Mouse (Mus musculus) v-Abl transformed pro-B cells (cell line): ENCODE measurements around the gene 2900026A02Rik.

ENCODE experiments used
- in situ Hi-C, 2 experiments: fragments of 400-800 bp; cut with MboI; formaldehyde crosslinking; loops; one replicate each; pipeline ENCODE4 v1.15.1; 2025; ENCODE audit not compliant: unreplicated experiment in 2 of 2

2900026A02Rik gene

DNA sequence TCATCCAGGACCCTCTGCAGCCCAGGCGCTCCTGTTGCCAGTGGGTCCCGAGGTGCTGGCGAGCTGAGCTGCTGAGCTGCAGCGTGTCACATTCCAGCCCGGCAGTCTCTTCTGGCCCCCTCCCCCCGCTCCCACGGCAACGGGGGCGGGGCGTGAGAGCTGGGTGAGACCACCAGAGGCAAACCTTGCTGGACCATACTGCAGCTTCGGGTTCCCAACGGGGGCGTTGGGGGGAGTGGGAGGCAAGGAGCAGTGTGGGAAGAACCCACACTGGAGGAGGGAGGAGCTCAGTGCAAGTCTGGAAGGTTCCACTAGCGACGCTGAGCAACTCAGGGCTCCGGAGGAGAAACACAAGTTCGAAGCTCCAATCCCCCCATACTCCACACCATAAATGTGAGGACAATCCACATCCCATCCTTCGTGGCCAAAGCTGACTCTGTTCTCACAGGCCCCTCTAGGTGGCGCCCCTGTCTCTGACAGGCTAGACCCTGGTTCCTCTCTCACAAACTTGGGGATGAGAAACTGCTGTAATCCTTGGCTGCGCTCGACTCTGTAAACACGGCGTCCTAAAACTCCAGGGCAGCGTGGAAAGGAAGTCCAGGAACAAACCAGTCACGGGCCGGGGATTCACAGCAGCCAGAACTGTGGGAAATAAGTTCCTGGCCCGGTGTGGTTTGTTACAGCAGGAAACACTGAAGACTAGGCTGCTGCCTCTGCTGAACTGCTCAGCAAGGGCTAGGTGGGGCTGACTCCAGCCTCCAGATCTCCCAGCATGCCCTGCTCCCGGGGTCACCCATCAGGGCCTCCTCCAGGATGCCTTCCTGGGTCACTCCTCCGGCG, 41.0 kb downstream of the 2900026A02Rik start:
- in situ Hi-C loops, result loop anchor here (5.0 to 25.0 kb wide), 9 partner anchors 105 to 857 kb away; partner anchors contain the start of gene 1700069L16Rik (in 1 of the 2)

DNA sequence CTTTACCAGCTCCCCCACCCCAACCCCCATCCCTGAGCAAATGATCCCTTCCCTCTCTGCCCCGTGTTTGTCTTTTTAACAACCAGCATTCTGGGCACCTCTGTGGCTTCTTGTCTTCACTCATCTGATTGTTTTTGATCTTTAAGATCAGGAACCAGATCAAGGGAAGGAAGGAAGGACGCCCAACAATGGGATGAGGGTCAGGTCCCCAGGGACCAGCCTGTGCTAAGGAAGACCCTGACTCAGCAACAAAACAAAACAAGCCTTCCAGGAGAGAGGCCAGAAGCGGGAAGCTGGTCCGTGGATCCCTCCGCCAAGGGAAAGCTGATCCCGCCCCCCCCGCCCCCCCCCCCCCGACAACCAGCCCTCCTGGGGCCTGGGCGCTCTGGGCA, 41.6 kb downstream of the 2900026A02Rik start:
- in situ Hi-C loops, result loop anchor here (5.0 to 25.0 kb wide), 4 partner anchors 635 to 858 kb away; no protein-coding TSS in a partner anchor

DNA sequence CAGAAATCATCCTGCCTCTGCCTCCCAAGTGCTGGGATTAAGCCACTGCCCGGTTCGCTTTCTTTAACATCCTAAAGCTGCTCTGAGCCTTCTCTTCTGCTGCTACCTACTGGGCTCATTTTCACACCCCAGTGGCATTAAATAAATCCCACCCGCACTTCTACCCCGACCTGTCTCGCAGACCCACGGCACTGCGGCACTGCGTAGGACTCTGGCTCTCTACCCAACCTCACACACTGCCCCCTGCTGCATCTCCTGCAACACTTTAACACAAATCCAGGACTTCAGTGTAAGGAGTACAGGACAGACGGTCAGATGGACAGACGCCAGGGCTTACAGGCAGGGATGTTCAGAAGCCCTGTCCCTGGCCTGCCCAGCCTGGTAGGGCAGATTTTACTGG, 45.1 kb downstream of the 2900026A02Rik start:
- in situ Hi-C loops, result loop anchor here (5.0 to 25.0 kb wide), 4 partner anchors 639 to 861 kb away; no protein-coding TSS in a partner anchor

DNA sequence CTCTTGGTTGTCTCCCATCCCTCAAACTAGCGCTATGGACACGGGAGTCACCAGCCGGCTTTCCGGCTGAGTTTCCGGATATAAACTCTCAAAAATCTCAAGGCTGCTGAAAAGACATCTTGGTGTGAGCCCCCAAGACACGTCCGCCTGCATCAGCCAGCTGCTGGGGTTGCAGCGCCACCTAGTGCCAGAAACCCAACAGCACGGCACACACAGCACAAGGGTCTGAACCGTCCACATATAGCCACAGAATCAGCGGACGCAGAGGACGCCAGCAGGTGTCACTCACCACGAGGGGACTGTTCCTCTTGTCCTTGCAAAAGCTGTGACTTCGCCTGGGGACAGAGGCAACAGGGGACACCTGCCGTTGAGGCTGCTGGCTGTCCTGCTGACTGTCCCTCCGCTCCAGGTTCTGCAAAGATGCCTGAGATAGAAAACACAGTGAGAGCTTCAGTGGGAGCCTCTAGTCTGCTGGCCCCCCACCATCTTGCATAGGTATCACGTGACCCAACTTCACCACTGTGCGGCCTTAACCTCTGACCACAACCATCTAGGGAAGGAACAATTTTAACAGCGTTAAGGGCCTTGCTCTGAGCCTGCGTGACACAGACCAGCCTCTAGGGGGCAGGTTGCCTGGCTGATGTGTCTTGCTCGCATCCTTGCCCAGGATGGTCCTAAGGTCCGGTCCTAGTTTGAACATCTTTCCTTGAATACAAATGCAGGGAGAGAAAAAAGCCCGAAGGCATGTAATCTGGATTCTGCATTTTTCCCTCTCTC, 45.9 kb downstream of the 2900026A02Rik start:
- in situ Hi-C loops, result loop anchor here (5.0 to 25.0 kb wide), 7 partner anchors 303 to 1663 kb away; no protein-coding TSS in a partner anchor

- in situ Hi-C loops, result loop anchor here (5.0 to 25.0 kb wide), 5 partner anchors 301 to 1661 kb away; no protein-coding TSS in a partner anchor
Observed at GRCm38 (mm10) chr5:113173318-113173717, 47.7 kb downstream of the 2900026A02Rik start.

DNA sequence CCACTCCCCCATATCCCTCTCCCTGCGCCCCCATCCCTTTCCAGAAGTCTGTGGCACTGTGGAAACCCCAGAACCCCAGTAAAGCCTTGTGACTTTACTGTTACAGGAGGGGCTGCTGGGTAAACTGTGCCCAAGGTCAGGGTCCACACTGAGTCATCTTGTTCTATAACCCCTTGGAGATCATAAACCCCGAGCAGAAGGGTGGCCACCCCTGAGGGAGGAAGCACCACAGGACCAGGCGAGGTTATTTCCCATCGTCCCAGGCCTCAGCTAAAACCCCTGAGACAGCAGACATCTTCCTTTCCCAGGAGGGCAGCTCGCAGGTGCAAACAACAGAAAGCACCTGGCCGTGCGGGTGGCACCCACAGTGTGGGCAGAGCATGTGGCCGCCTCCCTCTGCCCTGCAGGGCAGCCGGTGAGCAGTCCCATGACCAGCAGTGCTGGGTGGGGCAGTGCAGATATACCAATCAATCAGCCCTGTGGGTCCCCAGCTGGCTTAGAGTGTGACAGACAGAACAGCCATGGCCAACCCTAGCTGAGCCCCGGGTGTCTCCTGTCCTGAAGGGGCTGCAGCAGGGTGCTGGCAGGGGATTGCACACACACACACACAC, 49.0 kb downstream of the 2900026A02Rik start:
- in situ Hi-C loops, result loop anchor here (5.0 to 25.0 kb wide), 5 partner anchors 300 to 1660 kb away; no protein-coding TSS in a partner anchor

DNA sequence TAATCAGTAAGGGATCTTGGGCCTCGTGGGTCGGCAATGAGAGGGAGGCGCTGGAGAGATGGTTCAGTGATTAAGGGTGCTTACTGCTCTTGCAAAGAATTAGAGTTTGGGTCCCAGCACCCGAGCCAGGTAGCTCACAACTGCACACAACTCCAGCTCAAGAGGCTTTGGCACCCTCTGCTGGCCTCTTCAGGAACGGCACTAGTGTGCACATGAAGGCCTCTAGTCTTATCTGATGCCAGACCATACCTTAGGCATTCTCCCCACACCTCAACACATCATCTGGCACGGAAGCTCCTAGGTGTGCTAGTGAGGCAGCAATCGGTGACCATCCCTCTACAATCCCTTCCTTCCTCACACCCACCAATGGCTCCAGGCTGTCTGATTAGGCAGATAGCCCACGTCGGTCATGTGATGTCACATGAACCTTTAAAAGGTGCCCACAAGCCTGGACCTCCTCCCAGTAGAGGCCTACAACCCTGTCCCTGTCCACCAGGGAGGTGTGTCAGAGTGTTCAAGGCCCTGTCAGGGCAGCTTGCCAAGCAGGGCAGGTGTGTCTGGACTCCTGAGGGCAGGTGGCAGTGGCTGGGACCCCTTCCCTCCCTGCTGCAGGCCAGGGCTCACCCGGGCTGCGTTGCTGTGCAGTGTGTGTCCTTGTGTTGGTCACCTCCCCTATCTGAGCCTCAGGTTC, 50.8 kb downstream of the 2900026A02Rik start:
- in situ Hi-C loops, result loop anchor here (5.0 to 25.0 kb wide), 5 partner anchors 298 to 1658 kb away; no protein-coding TSS in a partner anchor

GRCm38 (mm10) chr5:113167733-113168132, 53.3 kb downstream of the 2900026A02Rik start:
- in situ Hi-C loops, result loop anchor here in 1 of 2 experiments (5.0 to 25.0 kb wide), 3 partner anchors 70 to 1655 kb away; partner anchors contain the start of gene Selplg

- in situ Hi-C loops, result loop anchor here in 1 of 2 experiments (5.0 to 25.0 kb wide), 3 partner anchors 68 to 1653 kb away; partner anchors contain the start of gene Selplg
Observed at GRCm38 (mm10) chr5:113165481-113165880, 55.6 kb downstream of the 2900026A02Rik start.

DNA sequence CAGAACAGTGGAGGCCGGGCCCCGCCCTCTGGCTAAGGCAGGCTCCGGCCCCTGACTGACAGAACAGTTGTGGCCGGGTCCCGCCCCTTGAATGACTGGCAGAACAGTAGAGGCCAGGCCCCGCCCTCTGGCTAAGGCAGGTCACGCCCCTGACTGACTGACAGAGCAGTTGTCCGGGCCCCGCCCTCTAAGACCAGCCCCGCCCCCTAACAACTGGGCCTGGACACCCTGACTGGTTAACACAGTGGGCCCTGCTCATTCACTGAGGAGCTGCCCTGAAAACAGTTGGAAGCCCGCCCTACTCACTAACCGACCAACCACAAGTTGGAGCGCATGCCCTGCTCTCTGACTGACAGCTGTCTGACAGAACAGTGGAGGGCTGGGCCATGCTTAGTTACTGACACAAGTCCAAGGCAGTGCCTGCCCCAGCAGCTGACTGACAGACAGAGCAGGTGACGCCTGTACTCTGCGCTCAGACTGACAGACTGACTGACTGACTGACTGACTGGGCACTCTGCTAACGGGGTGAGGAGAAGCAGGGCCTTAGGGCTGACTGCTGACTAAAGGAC, 56.1 kb downstream of the 2900026A02Rik start:
- in situ Hi-C loops, result loop anchor here in 1 of 2 experiments (5.0 to 25.0 kb wide), 3 partner anchors 68 to 1653 kb away; partner anchors contain the start of gene Selplg

- in situ Hi-C loops, result loop anchor here in 1 of 2 experiments (10.0 to 25.0 kb wide), 2 partner anchors 670 to 1652 kb away; partner anchors contain the start of gene Selplg
Observed at GRCm38 (mm10) chr5:113164448-113164847, 56.6 kb downstream of the 2900026A02Rik start.

DNA sequence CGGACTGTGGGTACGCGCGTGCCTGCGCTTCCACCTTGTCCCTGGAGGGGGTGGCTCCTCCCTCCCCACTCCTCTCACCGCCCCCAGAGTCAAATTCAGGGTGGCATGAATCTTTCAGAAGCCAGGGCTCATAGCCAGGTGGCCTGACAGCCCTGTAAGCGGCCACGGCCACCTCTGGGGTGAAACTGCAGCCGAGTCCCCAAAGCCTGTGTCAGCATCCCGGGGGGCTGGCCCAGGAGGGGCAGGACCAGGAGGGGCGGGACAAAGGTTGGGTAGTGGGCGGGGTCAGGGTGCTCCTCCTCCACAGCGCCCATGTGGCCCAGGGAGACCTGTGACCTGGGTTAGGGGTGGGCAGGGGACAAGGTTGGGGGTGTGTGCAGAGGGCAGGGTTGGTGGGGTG, 57.9 kb downstream of the 2900026A02Rik start:
- in situ Hi-C loops, result loop anchor here in 1 of 2 experiments (10.0 to 25.0 kb wide), 2 partner anchors 672 to 1651 kb away; partner anchors contain the start of gene Selplg

- in situ Hi-C loops, result loop anchor here in 1 of 2 experiments (10.0 to 25.0 kb wide), 2 partner anchors 672 to 1650 kb away; partner anchors contain the start of gene Selplg
Observed at GRCm38 (mm10) chr5:113162699-113163098, 58.3 kb downstream of the 2900026A02Rik start.

DNA sequence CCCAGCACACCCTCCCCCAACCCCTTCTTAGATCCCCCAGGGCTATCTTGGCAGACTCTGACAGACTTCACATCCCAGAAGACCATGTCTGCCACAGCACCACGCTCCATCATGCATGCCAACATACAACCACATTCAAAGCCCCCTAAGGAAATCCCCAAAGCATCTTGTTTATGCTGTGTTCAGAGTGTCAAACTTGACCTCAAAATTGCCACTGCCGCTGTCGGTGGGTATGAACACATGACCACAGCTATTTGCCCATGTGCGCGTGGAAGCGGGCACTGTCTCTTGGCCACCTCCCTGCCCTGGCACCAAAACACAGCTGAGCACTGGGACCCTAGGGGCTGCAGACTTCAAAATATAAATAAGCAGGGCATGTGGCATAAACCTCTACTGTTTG, 59.5 kb downstream of the 2900026A02Rik start:
- in situ Hi-C loops, result loop anchor here in 1 of 2 experiments (10.0 to 25.0 kb wide), 2 partner anchors 673 to 1649 kb away; partner anchors contain the start of gene Selplg

DNA sequence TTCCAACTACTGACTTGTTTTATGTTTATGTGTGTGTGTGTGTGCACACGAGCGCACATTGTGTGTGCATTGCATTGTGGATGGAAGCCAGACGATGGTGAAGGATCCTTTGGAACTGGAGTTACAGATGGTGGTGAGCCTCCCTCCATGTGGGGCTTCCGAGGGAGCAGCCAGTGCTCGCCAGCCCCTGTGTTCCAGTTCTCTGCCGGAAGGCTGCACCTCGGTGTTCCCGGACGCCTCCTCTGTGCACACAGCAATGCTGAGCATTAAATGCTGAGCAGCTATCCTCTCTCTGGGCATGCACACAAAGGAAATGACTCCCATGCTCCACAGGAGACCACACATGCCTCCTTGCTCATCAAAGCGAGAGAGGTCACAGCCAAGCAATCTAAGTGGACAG, 60.7 kb downstream of the 2900026A02Rik start:
- in situ Hi-C loops, result loop anchor here in 1 of 2 experiments (10.0 to 25.0 kb wide), 2 partner anchors 674 to 1648 kb away; partner anchors contain the start of gene Selplg

DNA sequence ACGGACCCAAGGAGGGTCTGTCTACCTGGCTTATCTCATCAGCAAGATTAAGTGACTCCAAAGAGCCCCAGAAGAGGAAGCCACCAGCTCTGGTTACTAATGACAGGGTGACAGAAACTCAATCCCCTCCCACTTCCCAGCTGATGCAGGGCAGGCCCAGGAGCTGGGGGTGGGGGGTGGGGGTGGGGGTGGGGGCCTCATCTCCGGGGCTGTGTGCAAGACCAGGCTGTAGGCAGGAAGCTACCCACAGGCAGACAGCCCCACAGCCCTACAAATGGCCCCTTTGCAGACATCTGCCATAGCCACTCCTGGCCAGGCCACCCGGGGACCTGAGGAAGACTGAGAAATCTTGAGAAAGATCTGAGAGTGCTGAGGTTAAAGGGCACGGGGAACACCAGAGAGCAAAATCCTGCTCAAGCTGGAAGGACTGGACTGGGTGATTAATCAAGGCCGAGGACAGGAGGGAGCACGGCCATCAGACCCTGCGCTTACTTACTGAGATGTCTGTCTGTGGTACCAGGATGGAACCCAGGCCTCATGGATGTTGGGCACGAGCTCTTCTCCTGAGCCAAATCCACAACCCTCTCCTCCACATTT, 62.2 kb downstream of the 2900026A02Rik start:
- in situ Hi-C loops, result loop anchor here in 1 of 2 experiments (25.0 kb wide), 1 partner anchor 1647 kb away; no protein-coding TSS in a partner anchor

GRCm38 (mm10) chr5:113157588-113157987, 63.4 kb downstream of the 2900026A02Rik start:
- in situ Hi-C loops, result loop anchor here in 1 of 2 experiments (25.0 kb wide), 1 partner anchor 1645 kb away; no protein-coding TSS in a partner anchor

- in situ Hi-C loops, result loop anchor here in 1 of 2 experiments (25.0 kb wide), 1 partner anchor 1645 kb away; no protein-coding TSS in a partner anchor
Observed at GRCm38 (mm10) chr5:113157006-113157405, 64.0 kb downstream of the 2900026A02Rik start.
